ENCODE assay signal across 8 mouse cellular contexts in genomic region chr4:125065517-125066307, GRCm38 (mm10). TPM values are rescaled to one million over a fixed set of nuclear protein-coding genes. Genes with fewer than 3 reads are reported as not detected.
DNase-seq lines count a peak whose midpoint lies in the region; ATAC-seq and TF ChIP-seq lines count a peak whose summit lies in the region.

Gene Dnali1, minus strand, starts transcription at chr4:125065703.

- TF ChIP-seq RAD21 in CH12.LX (IDR thresholded peaks at IDR 0.05; ENCODE audit: low read depth, low read length) = no peak

- no peaks in the 10 kb centered on the region for H3K9me3 ChIP-seq in CH12.LX (replicated peaks; ENCODE audit: low read length)
- H3K9me3 ChIP-seq in embryonic facial prominence, embryonic 15.5 days (replicated peaks) = no peaks in the 10 kb centered on the region
- no peaks in the 10 kb centered on the region for H3K9me3 ChIP-seq in heart, embryonic 13.5 days
- no peaks in the 10 kb centered on the region for H3K9me3 ChIP-seq in kidney, embryonic 14.5 days (ENCODE audit: control insufficient read depth, low read length)
- H3K9me3 ChIP-seq in lung, embryonic 14.5 days (ENCODE audit: low read depth, low read length) = no peaks in the 10 kb centered on the region
- H3K9me3 ChIP-seq in neural tube, embryonic 14.5 days (ENCODE audit: control insufficient read depth, low read length) = no peaks in the 10 kb centered on the region

- H3K27me3 ChIP-seq in CH12.LX (replicated peaks) = no peaks in the 10 kb centered on the region
- H3K27me3 ChIP-seq in embryonic facial prominence, embryonic 15.5 days = no peaks in the 10 kb centered on the region
- H3K27me3 ChIP-seq in heart, embryonic 13.5 days (replicated peaks) = 0 out of 2 replicates have a peak, but pooled peaks cover 4% of the 10 kb centered on the region
- H3K27me3 ChIP-seq in kidney, embryonic 14.5 days (ENCODE audit: control insufficient read depth, insufficient read depth, low read length) = no peaks in the 10 kb centered on the region
- no peaks in the 10 kb centered on the region for H3K27me3 ChIP-seq in lung, embryonic 14.5 days (ENCODE audit: insufficient read depth, low read length)
- H3K27me3 ChIP-seq in neural tube, embryonic 14.5 days (ENCODE audit: control insufficient read depth, insufficient read depth, low read length) = no peaks in the 10 kb centered on the region

- in situ Hi-C loops in CH12.LX (cut with MboI; ENCODE audit: low pct_ligation_motif_present, low pct_unique_long_range_greater_than_20kb, low sequenced_read_pairs) = loop anchor here (10.0 to 25.0 kb wide), 2 partner anchors 303 to 361 kb away; partner anchors contain the start of gene Fhl3

- peaks cover 33% of the 10 kb centered on the region for H3K79me2 ChIP-seq in CH12.LX (replicated peaks; ENCODE audit: control insufficient read depth, extremely low read depth, insufficient read depth, poor library complexity, severe bottlenecking)

- peak within 1 kb of the TSS; percentile 92 to 99 (median 95) for H3K4me3 ChIP-seq in CH12.LX (replicated peaks in 1 of 3; ENCODE audit: low read depth in 2 of 3, low read length in 2 of 3, poor library complexity in 1 of 3)
- peak within 1 kb of the TSS; percentile 79 for H3K4me3 ChIP-seq in embryonic facial prominence, embryonic 15.5 days (replicated peaks)
- H3K4me3 ChIP-seq in heart, embryonic 13.5 days = peak within 1 kb of the TSS; percentile 96
- peak within 1 kb of the TSS; percentile 96 for H3K4me3 ChIP-seq in kidney, embryonic 14.5 days (ENCODE audit: low read length)
- H3K4me3 ChIP-seq in lung, embryonic 14.5 days (ENCODE audit: low read depth, low read length) = peak within 1 kb of the TSS; percentile 84
- peak within 1 kb of the TSS; percentile 88 for H3K4me3 ChIP-seq in neural tube, embryonic 14.5 days (ENCODE audit: low read depth, low read length)

- H3K36me3 ChIP-seq in CH12.LX (replicated peaks in 1 of 2; ENCODE audit: control insufficient read depth in 1 of 2, insufficient read depth in 1 of 2, low read length in 1 of 2) = peaks cover 18 to 27% of the 10 kb centered on the region in 2 experiments
- H3K36me3 ChIP-seq in embryonic facial prominence, embryonic 15.5 days = peaks cover 20% of the 10 kb centered on the region
- H3K36me3 ChIP-seq in heart, embryonic 13.5 days = peaks cover 28% of the 10 kb centered on the region
- H3K36me3 ChIP-seq in kidney, embryonic 14.5 days (ENCODE audit: control insufficient read depth, insufficient read depth, low read length) = peaks cover 24% of the 10 kb centered on the region
- peaks cover 25% of the 10 kb centered on the region for H3K36me3 ChIP-seq in lung, embryonic 14.5 days (ENCODE audit: insufficient read depth)
- H3K36me3 ChIP-seq in neural tube, embryonic 14.5 days (ENCODE audit: control insufficient read depth, insufficient read depth, low read length) = peaks cover 13% of the 10 kb centered on the region; the same call in 1 of the 2 replicates

- no peak for TF ChIP-seq POLR2A in CH12.LX (IDR thresholded peaks at IDR 0.05; ENCODE audit: low read depth, low read length)

- 2% methylated on average over 26 of the region's 26 CpGs for WGBS in embryonic facial prominence, embryonic 15.5 days
- 3% methylated on average over 26 of the region's 26 CpGs for WGBS in heart, embryonic 13.5 days
- 2% methylated on average over 26 of the region's 26 CpGs for WGBS in kidney, embryonic 14.5 days
- 2% methylated on average over 26 of the region's 26 CpGs for WGBS in lung, embryonic 14.5 days
- 3% methylated on average over 26 of the region's 26 CpGs for WGBS in neural tube, embryonic 14.5 days

- H3K9ac ChIP-seq in CH12.LX (ENCODE audit: insufficient read depth, low read depth) = peak within 1 kb of the TSS; percentile 96; the same call in 1 of the 2 replicates
- H3K9ac ChIP-seq in embryonic facial prominence, embryonic 15.5 days = peak within 1 kb of the TSS; percentile 78
- peak within 1 kb of the TSS; percentile 97 for H3K9ac ChIP-seq in heart, embryonic 13.5 days
- H3K9ac ChIP-seq in kidney, embryonic 14.5 days (ENCODE audit: low read depth, low read length) = peak within 1 kb of the TSS; percentile 90
- peak within 1 kb of the TSS; percentile 74 for H3K9ac ChIP-seq in lung, embryonic 14.5 days
- H3K9ac ChIP-seq in neural tube, embryonic 14.5 days (replicated peaks; ENCODE audit: low read depth, low read length) = peak within 1 kb of the TSS; percentile 72

- no peak within 1 kb of the TSS for H3K27ac ChIP-seq in CH12.LX (ENCODE audit: insufficient read depth, low read depth)
- peak within 1 kb of the TSS; percentile 56; the same call in 1 of the 2 replicates for H3K27ac ChIP-seq in embryonic facial prominence, embryonic 15.5 days (replicated peaks)
- H3K27ac ChIP-seq in heart, embryonic 13.5 days (replicated peaks) = peak within 1 kb of the TSS; percentile 71
- H3K27ac ChIP-seq in kidney, embryonic 14.5 days (ENCODE audit: low read depth, low read length) = 0 out of 2 replicates have a peak within 1 kb of the TSS, but pooled peaks have one; percentile 63
- peak within 1 kb of the TSS; percentile 50; the same call in 1 of the 2 replicates for H3K27ac ChIP-seq in lung, embryonic 14.5 days (ENCODE audit: low read depth)
- peak within 1 kb of the TSS; percentile 52; the same call in 1 of the 2 replicates for H3K27ac ChIP-seq in neural tube, embryonic 14.5 days (ENCODE audit: low read depth, low read length)

- TF ChIP-seq CTCF in CH12.LX (conservative IDR thresholded peaks at IDR 0.05 in 1 of 2, IDR thresholded peaks at IDR 0.05 in 1 of 2; ENCODE audit: low read depth in 2 of 2, low read length in 2 of 2) = no peak
- TF ChIP-seq CTCF in lung, embryonic 14.5 days (IDR thresholded peaks at IDR 0.05; ENCODE audit: low read depth) = no peak

- dilution Hi-C loops in CH12.LX (cut with MboI; ENCODE audit: extremely low pct_ligation_motif_present, extremely low pct_unique_long_range_greater_than_20kb, low sequenced_read_pairs) = loop anchor here (25.0 kb wide), 1 partner anchor 103 kb away; no protein-coding TSS in a partner anchor

- DNase-seq in CH12.LX (ENCODE audit: extremely low read depth) = no peak
- peak; percentile 20 for DNase-seq in adrenal gland, postnatal 4 days (ENCODE audit: low spot score in 2 of 2)
- peak; percentile 85 for DNase-seq in lung, embryonic 14.5 days
- DNase-seq in thymus, postnatal 0 days (ENCODE audit: low spot score) = peak; percentile 71

- no peak for TF ChIP-seq EP300 in CH12.LX (IDR thresholded peaks at IDR 0.05; ENCODE audit: low read length)

- 0 out of 2 replicates have a peak, but pooled peaks have one; percentile 17 for ATAC-seq in embryonic facial prominence, embryonic 15.5 days (ENCODE audit: insufficient number of reproducible peaks, low FRiP score, low TSS enrichment, low read depth)
- no peak for ATAC-seq in heart, embryonic 13.5 days (ENCODE audit: extremely low read depth, insufficient number of reproducible peaks, low FRiP score, low TSS enrichment)
- ATAC-seq in kidney, embryonic 14.5 days (ENCODE audit: low FRiP score, low TSS enrichment) = peak; percentile 56
- ATAC-seq in lung, embryonic 14.5 days (ENCODE audit: insufficient read depth) = peak; percentile 58
- peak; percentile 42; the same call in 1 of the 2 replicates for ATAC-seq in neural tube, embryonic 14.5 days (ENCODE audit: low read depth)

- H3K4me1 ChIP-seq in CH12.LX (ENCODE audit: control insufficient read depth in 1 of 2, insufficient read depth in 2 of 2) = peaks cover 10 to 29% of the 10 kb centered on the region in 2 experiments
- peaks cover 17% of the 10 kb centered on the region for H3K4me1 ChIP-seq in embryonic facial prominence, embryonic 15.5 days
- H3K4me1 ChIP-seq in heart, embryonic 13.5 days = peaks cover 19% of the 10 kb centered on the region
- H3K4me1 ChIP-seq in kidney, embryonic 14.5 days (ENCODE audit: control insufficient read depth, insufficient read depth, low read length) = peaks cover 8% of the 10 kb centered on the region
- 0 out of 2 replicates have a peak, but pooled peaks cover 6% of the 10 kb centered on the region for H3K4me1 ChIP-seq in lung, embryonic 14.5 days (ENCODE audit: insufficient read depth)
- H3K4me1 ChIP-seq in neural tube, embryonic 14.5 days (ENCODE audit: control insufficient read depth, insufficient read depth, low read length) = peaks cover 8% of the 10 kb centered on the region

- peak within 1 kb of the TSS; percentile 45 for H3K4me2 ChIP-seq in CH12.LX (ENCODE audit: insufficient read depth, low read depth, poor library complexity, severe bottlenecking)
- peak within 1 kb of the TSS; percentile 86 for H3K4me2 ChIP-seq in embryonic facial prominence, embryonic 15.5 days (replicated peaks)
- peak within 1 kb of the TSS; percentile 90 for H3K4me2 ChIP-seq in heart, embryonic 13.5 days
- peak within 1 kb of the TSS; percentile 71 for H3K4me2 ChIP-seq in kidney, embryonic 14.5 days (replicated peaks; ENCODE audit: low read depth, low read length)
- H3K4me2 ChIP-seq in lung, embryonic 14.5 days = peak within 1 kb of the TSS; percentile 77
- peak within 1 kb of the TSS; percentile 82 for H3K4me2 ChIP-seq in neural tube, embryonic 14.5 days (ENCODE audit: low read depth, low read length)

TF ChIP-seq in CH12.LX, 34 proteins besides CTCF, POLR2A, EP300 and RAD21:
- TF ChIP-seq ZNF384 (IDR thresholded peaks at IDR 0.05; ENCODE audit: low read depth, low read length) (peak; percentile 34; the same call in 1 of the 2 replicates), MAZ (IDR thresholded peaks at IDR 0.05; ENCODE audit: low read depth, low read length) (no peak)

RNA-seq across cellular contexts. Expression of gene Dnali1, which starts in this region (rescaled TPM):
- total RNA-seq in CH12.LX (2012; rRNA removed) (1.2 and 2.1 TPM in 2 replicates), CH12.LX (2014; rRNA removed) (1.1 and 1.3 TPM in 2 replicates)
- 2.3 and 2.7 TPM in 2 replicates for polyA plus RNA-seq in CH12.LX (2012; ENCODE audit: insufficient read length, low read depth)
- total RNA-seq in adrenal gland, postnatal 4 days (2021) = not detected
- polyA plus RNA-seq in embryonic facial prominence, embryonic 15.5 days (2015; fragmentation: Nextera tagmentation; extraction: Ambion mirVana) = 4.8 and 9.3 TPM in 2 replicates
- polyA plus RNA-seq in heart, embryonic 13.5 days (2015; fragmentation: Nextera tagmentation; extraction: Ambion mirVana) = 0.11 and 0.13 TPM in 2 replicates
- polyA plus RNA-seq in kidney, embryonic 14.5 days (2014; fragmentation: Nextera tagmentation; extraction: Ambion mirVana) = 0.11 TPM in 1 of 2 replicates, not detected in the other
- polyA plus RNA-seq in lung, embryonic 14.5 days (2014; fragmentation: Nextera tagmentation; extraction: Ambion mirVana) = 0.13 and 0.42 TPM in 2 replicates
- polyA plus RNA-seq in neural tube, embryonic 14.5 days (2014; fragmentation: Nextera tagmentation; extraction: Ambion mirVana) = 0.64 and 1.1 TPM in 2 replicates
- 0.22 and 0.30 TPM in 2 replicates for polyA plus RNA-seq in thymus, postnatal 0 days (2015; fragmentation: Nextera tagmentation; extraction: Ambion mirVana)

Comparison
In these comparisons a context has a peak if more than half of its experiments do, and no peak if none do; other contexts are left out.
1. Peak in DNase-seq in adrenal gland, postnatal 4 days; RNA of the gene not detected or under 1 TPM.
2. Peak in ATAC-seq, H3K4me3 ChIP-seq, H3K27ac ChIP-seq, H3K9ac ChIP-seq and H3K4me2 ChIP-seq in kidney, embryonic 14.5 days; RNA of the gene not detected or under 1 TPM.
3. Peak in DNase-seq, ATAC-seq, H3K4me3 ChIP-seq, H3K27ac ChIP-seq, H3K9ac ChIP-seq and H3K4me2 ChIP-seq in lung, embryonic 14.5 days; RNA of the gene not detected or under 1 TPM.
4. Peak in DNase-seq in thymus, postnatal 0 days; RNA of the gene not detected or under 1 TPM.